Mouse (Mus musculus) naive thymus-derived CD4-positive, alpha-beta T cell, adult 2 months (primary cell): ENCODE results near the gene Plxnb2.

Experiments used
- DNase-seq: peaks from one replicate; pipeline ENCODE4 v3.0.0-alpha.2; 2011; ENCODE audit warnings: low read depth

The Plxnb2 gene

DNA sequence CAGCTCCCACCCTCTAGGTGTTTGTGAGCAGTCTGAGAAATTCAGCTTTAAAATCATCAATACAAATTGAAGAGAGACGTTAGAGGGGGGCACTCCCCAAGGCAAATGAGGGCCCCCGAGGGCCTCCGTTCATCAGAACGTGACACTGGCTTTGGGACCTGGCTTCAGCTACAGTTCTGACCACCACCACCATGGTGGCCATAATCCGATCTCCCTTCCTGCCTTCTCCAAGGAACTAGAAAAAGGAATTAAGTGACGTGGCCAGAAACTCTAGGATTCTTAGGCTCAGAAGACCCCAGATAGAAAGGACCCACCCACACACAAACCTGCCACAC is 991 bp downstream of the Plxnb2 start:
- no peak for DNase-seq

DNA sequence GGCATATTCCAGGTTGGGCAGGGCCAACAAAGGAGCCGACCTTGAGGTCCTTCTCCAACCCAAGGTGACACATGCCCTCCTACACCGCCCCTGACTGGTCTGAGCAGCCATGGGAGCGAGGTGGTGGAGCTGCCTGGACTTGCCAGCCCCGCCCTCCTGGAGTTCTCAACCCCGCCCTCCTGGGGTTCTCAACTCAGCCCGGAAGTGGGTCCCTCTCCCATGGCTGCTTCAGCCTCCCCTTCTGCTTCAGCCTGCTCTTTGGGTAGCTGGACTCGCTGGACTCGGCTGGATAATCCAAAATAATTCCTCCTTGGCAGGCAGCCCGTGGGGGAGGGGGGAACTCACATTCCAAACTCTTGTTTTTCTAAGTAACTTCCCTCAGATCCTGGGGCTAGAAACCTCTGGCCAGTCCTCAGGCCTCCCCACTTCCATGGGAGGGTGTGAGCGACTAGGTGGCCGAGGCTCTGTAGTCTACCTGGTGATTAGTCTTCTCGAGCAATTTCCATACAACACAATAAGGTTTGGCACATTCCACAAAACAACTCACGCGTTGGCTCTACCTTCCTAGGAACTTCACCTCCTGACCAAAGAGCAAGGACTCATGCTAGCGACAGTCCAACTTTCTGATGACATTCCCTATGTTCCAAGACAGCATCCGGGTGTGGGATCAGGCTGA is 1.5 kb downstream of the Plxnb2 start:
- no peak for DNase-seq

DNA sequence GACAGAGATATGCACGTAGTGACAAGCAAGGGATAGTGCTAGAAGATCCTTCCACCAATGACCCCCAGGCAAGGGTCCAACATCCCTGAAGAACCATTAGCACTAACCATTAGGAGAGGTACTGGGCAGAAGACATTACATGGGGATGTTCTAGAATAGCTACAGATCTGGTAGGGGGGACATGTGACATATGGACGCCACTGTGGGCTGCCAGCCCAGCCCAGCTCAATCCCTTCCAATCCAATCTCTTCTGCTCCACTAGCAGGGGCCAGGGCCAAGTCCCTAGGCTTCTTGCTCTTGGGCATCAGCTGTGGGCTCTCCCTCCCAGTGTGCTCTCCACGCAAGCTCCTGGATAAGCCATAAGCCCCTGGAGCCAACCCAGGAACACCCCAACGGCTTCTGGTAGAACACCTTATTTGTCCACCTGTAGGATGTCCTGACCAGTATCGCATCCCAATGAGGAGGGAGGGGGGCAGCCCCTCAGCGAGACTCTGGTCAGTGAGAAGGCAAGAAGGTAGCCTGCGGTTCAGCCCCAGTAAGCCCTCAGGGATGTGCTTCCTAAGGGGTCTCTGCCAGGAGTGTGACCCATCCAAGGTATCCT is 2.2 kb downstream of the Plxnb2 start:
- DNase-seq, result no peak

DNA sequence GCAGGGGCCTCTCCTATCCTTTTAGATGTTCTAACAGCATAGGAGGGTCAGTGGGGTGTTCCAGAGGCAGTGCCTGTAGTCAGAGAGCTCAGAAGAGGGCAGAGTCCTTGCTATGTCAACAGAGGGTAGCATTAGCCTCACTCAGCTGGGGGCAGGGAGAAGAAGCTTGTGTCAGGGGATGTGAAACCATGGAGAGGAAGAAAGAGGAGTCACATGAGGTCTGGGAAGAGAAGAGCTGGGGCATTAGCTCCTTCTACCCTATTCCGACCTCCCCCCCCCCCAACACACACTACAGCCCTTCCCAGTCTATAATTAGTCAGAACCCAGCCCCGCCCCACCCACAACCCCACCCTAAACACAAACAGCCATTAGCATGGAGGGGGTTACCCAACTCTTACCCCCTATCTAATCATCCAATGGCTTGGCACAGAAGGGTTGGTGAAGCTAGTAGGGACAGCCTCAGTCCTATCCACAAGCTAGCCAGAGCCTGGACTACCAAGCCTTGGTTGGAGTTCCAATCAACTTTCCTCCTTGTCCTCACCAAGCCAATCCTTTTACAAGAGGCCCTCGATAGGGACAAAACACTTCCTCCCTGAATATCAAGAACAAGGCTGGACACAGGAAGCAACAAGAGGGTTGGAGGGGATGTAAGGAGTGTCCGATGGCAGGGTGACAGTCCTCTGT is 2.9 kb downstream of the Plxnb2 start:
- no peak for DNase-seq

DNA sequence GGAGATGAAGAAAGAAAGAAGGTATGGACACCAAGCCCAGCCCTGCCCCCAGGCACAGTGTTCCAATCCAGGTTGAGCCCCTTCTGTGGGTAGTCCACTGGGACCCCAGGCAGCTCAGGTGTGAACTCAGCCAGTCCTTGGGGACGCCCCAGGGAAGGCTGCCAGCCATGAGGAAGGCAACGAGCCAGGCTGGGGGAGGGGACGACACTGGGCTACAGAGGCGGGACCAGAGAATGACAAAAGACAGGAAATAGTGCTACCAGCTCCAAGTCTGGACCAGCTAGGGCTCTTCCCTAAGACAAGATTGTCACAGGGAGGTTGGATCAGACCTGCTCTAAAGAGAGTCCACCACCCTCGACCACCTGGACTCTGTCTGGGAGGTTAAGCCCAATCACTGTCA is 3.5 kb downstream of the Plxnb2 start:
- DNase-seq, result no peak

DNA sequence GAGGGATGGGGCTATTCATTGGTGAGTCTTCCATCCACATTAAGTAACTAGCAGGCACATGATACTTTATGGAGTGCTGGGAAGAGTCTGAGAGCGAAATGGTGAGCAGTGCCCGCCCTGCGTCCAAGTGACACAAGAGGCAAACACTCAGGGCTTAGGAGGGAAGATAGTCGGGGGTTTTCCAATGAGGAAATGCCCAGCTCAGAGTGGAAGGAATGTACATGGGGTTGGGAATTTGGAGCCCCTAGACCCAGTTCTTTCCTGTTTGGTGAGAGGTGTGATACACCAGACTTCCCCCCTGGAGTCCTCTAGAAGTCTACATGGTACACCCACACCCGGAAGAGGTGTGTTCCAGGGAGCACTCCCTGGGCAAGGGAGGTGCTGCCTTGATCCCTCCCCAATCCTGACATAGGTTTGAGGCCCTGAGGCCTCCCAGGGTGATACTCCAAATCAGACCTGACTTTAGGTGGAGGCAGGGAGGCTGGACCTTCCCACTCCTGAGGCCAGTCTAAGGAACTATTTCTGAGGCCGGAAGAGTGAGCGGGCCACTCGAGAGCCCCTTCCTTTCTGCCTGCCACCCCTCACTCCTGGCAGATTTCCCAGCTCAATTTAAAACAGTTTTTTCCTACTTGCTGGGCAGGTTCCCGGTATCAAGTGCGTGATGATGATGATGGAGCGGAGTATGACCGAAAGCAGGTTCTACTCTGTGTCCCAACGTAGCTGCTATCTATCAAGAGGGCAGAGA is 5.0 kb downstream of the Plxnb2 start:
- DNase-seq, result no peak

DNA sequence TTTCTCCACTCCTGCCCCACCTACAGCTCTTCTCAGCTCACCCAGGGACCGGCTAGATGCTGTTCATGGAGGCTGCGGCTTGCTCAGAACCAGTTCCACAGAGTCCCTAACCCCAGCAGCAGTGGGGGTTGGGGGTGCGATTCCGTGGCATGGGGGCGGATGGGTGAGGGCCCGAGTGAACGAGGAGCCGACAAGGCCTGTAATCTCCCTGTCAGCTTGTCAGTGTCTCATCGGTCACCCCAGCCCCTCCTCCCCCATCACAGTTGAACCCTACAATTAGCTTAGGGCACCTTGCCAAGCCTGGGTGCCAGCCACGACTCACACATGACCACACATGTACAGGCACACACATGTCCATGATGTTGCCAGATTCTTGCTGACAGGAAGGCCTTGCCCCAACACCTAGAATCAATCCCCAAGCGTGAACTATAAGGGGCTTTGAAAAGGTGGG is 5.7 kb downstream of the Plxnb2 start:
- DNase-seq, result no peak

DNA sequence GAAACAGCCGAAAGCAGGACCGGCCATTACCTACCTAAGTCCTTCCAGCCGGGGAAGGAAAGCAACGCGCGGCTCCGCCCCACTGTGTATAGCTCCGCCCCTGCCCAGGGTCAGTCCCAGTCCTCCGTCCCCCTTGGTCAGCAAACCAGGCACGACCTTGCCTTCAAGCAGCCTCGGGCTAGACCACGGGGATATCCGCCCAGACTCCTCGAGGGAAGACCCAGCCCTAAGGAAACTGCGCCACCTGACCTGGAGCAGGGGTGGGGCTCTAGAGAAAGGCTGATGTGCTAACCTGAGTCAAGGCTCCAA is 6.7 kb downstream of the Plxnb2 start:
- no peak for DNase-seq

DNA sequence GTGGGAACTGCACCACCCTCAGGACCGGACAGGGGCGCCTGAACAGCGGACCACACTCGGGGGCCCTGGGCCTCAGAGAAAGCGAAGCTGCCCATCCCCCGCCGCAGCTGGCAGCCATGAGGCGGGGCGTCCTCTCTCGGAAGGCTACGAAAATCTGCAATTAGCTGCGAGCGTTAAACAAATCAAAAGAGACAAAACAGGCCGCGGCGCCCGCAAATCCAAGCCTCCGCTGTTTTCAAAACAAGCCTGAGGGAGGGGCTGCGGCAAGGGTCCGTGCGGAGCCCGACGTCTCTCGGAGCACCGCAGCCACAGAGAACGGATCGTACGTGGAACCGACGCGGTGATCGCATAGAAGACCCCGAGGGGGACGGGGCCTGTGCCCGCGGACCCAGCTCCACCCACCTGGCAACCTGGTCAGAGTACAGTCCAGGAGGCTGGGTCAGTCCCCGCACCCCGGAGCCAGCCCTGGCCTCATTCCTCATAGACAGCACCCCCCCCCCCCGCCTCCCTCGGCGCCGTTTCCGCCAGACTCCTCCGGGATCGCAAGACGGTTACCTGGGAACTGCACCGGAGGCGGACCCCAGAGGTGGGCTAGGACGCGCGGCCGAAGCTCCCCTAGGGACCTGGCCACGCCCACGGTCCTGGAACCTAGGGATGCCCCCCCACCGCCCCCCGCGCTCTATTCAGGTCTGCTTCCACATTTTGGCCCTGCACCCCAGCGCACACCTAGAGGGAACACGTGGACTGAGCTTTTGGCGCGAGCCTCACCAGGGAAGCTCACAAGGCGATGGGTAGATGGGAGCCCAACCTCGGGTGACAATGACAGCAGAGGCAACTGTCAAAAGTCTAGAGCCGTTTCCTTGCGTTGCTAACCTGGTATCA is 7.3 kb downstream of the Plxnb2 start:
- peak; percentile 46 for DNase-seq

DNA sequence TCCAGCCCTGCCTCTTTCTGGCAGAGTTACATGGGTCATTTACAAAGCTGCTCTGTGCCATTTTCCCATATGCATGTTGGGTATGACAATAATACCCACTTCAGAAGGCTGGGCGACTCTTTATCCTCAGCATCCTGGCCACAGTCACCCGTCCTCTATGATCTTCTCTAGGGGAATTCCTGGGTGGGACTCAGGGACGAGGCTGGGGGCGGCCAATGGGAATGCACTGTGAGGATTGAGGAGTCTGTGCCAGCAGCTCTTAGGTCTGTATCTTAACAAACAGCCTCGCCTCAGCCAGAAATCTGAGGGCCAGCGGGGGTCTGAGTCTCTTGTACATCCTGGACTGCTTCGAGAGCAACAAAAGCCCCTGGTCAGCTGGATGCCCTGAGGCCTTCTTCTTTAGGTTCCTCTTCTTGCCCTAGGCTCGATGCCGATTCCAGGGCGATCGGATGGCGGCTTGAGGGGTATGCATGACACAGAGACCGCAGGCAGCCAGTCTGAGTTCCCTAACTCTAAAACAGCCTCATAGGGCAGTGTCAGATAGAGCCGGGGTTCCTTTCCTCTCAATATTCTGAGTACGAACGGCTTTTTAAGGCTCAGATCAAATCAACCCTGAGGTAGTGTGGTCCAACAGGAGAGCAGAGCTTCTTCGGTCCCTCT is 8.2 kb downstream of the Plxnb2 start:
- DNase-seq, result peak; percentile 23

DNA sequence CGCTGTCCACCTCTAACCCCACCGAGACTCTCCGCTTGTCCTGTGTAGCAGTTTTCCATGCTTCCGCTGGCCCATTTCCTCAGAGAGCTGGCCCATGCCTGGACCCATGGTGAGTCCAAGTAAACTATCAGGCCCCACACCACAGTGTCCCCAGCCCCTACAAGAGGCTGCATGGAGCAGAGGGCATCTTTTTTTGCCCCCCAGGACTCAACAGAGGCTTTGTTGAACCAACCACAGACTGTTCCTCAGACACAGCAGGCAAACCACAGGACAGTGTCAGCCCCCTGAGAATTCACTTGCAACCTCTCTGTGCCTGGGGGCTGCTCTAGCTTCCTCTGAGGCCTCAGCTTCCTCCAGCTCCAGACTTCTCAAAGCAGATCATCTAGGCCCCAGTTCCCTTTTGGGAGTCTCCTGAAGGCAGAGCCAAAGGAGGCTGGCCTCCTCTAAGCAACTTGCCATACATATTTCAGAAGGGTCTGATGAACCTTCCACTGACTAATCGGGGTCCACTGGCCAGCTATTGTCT is 9.0 kb downstream of the Plxnb2 start:
- DNase-seq, result no peak

DNA sequence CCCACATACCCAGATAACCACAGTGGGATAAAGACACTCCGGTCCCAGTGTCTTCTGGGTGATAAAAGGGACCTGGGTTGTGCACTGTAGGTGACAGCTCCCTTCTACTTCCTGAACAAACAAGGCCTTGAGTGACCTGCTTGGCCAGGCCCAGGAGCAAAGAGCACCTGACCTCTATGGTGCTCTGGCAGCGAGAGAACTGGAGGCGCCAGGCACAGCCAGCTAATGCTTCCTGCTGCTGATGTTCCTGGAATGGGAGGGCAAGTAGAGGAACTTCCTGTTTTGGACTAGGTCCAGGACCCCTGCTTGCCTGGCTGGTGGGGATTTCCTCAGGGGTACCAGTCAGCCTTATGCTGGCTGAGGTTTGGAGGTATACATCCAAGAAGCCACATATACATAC is 10.5 kb downstream of the Plxnb2 start:
- DNase-seq, result no peak

DNA sequence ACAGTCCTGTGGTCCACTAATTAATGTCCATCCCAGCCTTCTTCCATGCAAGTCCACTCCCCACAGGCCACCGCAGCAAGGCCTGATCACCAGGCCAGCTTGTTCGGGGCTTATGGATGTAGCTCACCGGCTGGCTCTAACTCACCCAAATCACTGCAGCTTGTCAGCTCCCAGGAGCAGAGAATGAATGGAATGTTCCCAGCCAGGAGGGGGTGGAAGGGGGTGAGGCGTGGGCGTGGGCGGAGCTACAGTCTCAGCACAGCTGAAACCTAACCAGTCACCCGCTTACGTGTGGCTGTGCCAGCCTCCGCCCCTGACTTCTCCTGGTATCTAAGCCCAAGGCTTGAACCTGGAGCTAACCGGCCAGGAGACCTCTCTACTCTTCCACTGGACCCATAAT is 11.2 kb downstream of the Plxnb2 start:
- no peak for DNase-seq

DNA sequence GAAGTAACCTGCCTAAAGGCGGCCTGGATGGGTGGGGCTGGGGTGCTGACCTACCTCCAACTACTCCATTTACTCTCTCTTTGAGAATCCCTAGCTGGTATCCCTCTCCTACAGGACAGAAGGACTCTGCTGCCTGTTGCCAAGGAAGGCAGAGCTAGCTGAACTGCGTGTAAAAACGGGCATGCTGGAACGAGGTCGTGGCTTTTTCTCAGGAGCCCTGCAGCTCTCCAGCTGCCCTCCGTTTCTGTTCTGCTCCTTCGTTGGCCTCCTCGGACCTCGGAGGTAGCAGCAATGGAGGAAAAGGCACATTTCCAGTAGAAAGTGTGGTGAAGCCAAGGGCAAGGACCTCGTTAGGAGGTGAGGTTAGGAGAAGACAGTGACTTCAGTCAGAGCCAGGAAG is 11.7 kb downstream of the Plxnb2 start:
- DNase-seq, result no peak

DNA sequence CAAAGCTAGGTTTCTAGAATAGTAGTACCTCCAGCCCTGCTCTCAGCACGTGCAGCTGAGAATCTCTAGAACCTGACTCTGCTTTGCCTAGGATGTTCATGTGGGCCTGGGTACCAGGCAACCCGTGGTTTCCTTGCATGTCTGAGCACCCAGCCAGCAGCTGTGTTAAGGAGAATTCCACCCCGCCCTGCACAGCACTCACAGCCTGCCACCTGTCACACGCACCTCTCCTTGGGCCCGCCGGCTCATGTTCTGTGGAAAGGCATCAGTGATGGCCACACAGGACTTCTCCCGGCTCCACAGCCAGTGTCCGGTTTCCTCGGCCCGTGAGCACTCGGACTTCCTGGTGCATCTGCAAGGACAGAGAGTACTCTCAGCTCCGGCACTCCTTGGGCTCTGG is 15.1 kb downstream of the Plxnb2 start:
- DNase-seq, result no peak

DNA sequence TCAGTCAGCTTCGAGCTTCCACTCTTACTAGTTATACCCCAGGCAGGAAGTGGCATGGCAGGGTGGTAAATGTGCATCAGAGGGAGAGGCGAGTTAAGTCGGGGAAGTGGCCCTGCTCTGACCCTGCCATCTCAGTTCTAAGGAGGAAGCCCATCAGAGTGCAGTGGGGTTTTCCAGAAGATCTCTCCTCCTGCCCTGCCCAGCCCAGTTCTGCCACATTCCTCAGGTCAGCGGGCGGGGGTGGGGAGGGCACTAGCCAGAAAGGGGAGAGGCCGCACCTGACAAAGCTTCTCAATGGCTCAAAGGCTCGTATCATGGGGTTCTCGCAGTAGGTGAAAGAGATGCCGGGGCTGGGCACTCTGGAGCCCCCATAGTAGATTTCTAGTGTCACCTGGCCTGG is 19.2 kb downstream of the Plxnb2 start:
- no peak for DNase-seq

DNA sequence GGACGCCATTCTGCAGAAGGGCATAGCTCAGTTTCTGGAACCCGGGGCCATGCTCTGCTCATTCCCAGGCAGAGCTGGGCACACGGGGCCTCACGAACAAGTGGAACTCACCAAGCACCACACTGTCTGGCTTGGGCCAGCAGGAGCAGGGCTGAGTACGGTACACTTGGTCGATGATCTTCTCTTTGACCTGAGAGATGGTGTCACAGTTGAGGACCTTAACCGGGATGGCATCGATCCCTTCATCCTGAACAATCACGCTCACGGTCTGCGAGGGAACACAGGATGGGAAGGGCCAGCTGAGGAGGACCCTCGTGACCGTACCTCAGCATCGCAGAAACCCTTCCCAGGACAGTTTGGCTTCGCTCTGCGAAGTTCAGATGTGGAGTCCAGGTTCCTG is 22.1 kb downstream of the Plxnb2 start:
- DNase-seq, result no peak

DNA sequence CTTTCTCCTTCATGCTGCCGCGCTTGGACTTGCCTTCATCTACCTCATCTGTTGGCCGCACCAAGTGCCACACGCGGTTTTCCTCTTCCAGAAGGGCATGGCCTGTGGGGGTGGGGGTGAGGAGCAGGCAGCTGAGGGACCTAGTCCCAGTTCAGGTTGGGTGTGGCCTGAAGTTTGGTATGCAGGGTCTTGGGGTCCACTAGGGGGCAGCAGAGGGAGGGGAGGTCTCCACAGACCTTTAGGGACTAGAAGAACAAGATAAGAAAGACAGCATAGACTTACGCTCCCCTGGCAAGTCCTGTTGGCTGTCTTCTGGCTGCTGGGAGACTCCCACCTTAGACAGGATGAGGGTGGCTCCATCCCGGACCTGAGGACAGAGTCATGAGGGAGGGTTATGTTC is 22.6 kb downstream of the Plxnb2 start:
- DNase-seq, result peak; percentile 89

DNA sequence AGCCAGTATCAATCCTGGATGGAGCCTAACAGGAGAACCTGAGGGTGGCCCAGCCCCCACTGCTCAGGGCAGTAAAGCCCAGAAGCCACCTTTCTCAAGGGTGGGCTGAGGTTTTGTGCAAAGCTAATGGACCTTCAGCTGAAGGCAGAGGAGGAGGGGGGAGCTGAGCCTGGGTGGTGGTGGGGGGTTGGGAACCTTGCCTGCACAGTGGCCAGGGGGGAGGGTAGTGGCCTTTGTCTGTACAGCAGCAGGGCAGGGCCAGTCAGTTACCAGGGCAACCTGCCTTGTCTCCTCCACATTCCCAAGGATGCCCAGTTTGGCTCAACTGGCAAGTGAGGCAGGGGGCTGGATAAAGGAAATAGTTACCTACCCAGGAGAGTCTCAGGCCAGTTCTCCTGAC is 28.3 kb downstream of the Plxnb2 start:
- no peak for DNase-seq

DNA sequence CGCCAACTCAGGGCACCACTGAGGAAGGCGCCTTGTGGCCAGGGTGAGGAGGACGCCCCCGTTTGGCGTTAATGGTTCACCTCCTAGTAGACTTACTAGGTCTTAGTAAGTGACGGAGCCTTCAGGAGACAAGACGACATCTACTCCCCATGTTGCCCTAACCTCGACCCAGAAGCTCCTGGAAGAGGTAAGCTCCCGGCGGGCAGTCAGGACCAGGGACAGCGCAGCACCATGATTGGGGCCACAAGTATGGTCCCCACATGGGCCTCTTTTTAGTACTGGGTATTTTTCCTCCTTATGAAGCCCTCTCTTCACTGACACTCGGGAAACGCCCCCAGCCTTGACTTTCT is 30.6 kb downstream of the Plxnb2 start:
- no peak for DNase-seq

DNA sequence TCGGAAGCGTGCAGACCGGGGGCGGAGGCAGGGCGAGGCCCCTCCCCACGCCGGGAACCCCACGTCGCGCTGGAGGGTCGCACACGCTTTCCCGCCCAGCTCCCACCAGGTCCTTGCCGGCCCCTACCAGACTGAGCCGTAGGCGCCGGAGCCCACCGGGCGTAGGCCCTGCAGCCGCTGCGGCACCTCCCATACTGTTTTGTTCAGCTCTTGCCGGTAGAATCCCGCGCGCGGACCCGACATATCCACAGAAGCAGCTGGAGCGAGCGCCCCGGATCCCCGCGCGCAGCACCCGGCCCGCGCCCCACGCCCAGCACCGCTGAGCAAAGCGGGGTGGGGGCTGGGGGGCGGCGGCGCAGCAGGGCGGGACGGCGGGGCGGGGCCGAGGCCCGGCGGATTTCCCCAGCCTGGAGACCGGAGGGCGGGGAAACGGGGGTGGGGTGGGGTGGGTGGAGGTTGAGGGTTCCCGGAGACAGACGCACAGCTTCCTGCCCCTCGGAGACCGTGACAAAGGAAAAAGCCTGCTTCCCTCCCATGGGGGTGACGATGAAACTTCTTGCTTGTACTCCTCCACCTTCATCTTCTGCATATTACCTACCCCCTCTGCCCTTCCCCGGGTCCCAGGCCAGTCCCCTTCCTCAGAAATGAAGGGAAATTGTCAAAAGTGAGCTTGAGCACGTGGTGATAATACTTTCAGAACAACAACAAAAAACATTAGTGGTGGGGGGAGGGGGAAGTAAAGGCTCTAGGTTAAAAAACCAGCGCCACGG is 31.1 kb downstream of the Plxnb2 start, which contains the start of gene Mapk11:
Gene Mapk11 (minus strand): TSS at position 358 of the 770 bp plus-strand sequence.
- DNase-seq, result peak; percentile 80
